In the genomic region with DNA sequence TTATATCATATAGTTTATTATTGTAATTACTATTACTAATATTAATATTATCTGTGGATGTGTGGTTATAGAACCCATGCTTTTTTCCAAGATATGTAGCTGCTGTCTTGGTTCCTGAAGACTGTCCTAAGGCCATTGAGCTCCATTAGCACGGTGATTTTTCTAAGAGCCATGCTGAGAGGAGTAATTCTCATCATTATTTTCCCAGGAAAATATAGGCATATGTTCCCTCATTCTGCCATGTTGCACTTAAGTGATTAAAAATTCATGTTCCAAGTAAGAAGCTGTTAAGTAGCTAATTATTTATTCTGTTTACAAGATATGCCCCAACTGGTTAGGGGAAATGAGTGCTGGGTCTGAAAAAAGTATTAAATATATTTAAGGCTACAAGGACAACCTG, we compare ENCODE assay signal across 26 mouse cellular contexts.
DNase-seq lines count a peak whose midpoint lies in the region; ATAC-seq and TF ChIP-seq lines count a peak whose summit lies in the region.
"Had no signal": no experiment of that assay in that cellular context is flagged by ENCODE, and none has a peak within 500 bp of the region (broad histone marks: within the 10 kb centered on the region; RNA-seq: fewer than 3 reads in every experiment).

No protein-coding gene starts in this region.

- H3K9me3 ChIP-seq in forebrain, embryonic 13.5 days (replicated peaks): no peaks in the 10 kb centered on the region
- H3K9me3 ChIP-seq in forebrain, embryonic 11.5 days (ENCODE audit: control insufficient read depth, low read length): no peaks in the 10 kb centered on the region
- H3K9me3 ChIP-seq in forebrain, embryonic 15.5 days: no peaks in the 10 kb centered on the region
- H3K9me3 ChIP-seq in forebrain, postnatal 0 days (ENCODE audit: low read length): no peaks in the 10 kb centered on the region
- no peaks in the 10 kb centered on the region for H3K9me3 ChIP-seq in hindbrain, postnatal 0 days (ENCODE audit: low read length)
- no peaks in the 10 kb centered on the region for H3K9me3 ChIP-seq in hindbrain, embryonic 12.5 days (replicated peaks)
- H3K9me3 ChIP-seq: embryonic facial prominence, embryonic 13.5 days; embryonic facial prominence, embryonic 15.5 days; G1E had no signal

- H3K27ac ChIP-seq in forebrain, embryonic 13.5 days: no peak overlapping the region
- H3K27ac ChIP-seq in forebrain, embryonic 11.5 days (ENCODE audit: low read depth, low read length): no peak overlapping the region
- H3K27ac ChIP-seq in forebrain, embryonic 15.5 days (replicated peaks): no peak overlapping the region
- no peak overlapping the region for H3K27ac ChIP-seq in forebrain, postnatal 0 days (ENCODE audit: low read depth, low read length)
- H3K27ac ChIP-seq in hindbrain, postnatal 0 days: no peak overlapping the region
- no peak overlapping the region for H3K27ac ChIP-seq in hindbrain, embryonic 12.5 days
- H3K27ac ChIP-seq: embryonic facial prominence, embryonic 13.5 days; embryonic facial prominence, embryonic 15.5 days had no signal

- no peak overlapping the region for H3K9ac ChIP-seq in forebrain, embryonic 13.5 days
- H3K9ac ChIP-seq in forebrain, embryonic 11.5 days (ENCODE audit: low read length): no peak overlapping the region
- no peak overlapping the region for H3K9ac ChIP-seq in forebrain, embryonic 15.5 days (replicated peaks)
- H3K9ac ChIP-seq in forebrain, postnatal 0 days: no peak overlapping the region
- H3K9ac ChIP-seq in hindbrain, postnatal 0 days (replicated peaks; ENCODE audit: low read length): no peak overlapping the region
- no peak overlapping the region for H3K9ac ChIP-seq in hindbrain, embryonic 12.5 days
- H3K9ac ChIP-seq: embryonic facial prominence, embryonic 13.5 days; embryonic facial prominence, embryonic 15.5 days had no signal

- no peak overlapping the region for H3K4me3 ChIP-seq in forebrain, embryonic 13.5 days
- H3K4me3 ChIP-seq in forebrain, embryonic 11.5 days (ENCODE audit: low read depth, low read length): no peak overlapping the region
- H3K4me3 ChIP-seq in forebrain, embryonic 15.5 days: no peak overlapping the region
- H3K4me3 ChIP-seq in forebrain, postnatal 0 days (ENCODE audit: low read depth, low read length): no peak overlapping the region
- no peak overlapping the region for H3K4me3 ChIP-seq in hindbrain, postnatal 0 days (ENCODE audit: low read length)
- H3K4me3 ChIP-seq in hindbrain, embryonic 12.5 days: no peak overlapping the region
- H3K4me3 ChIP-seq: embryonic facial prominence, embryonic 13.5 days; embryonic facial prominence, embryonic 15.5 days; erythroblast, embryonic 14.5 days had no signal

- no peak for TF ChIP-seq POLR2A in brain, embryonic 14.5 days (IDR thresholded peaks at IDR 0.05; ENCODE audit: borderline replicate concordance, extremely low read depth, insufficient read depth, insufficient read length, poor library complexity, severe bottlenecking)

- no peak overlapping the region for H3K4me2 ChIP-seq in forebrain, embryonic 13.5 days
- no peak overlapping the region for H3K4me2 ChIP-seq in forebrain, embryonic 11.5 days (ENCODE audit: low read depth, low read length, severe bottlenecking)
- no peak overlapping the region for H3K4me2 ChIP-seq in forebrain, embryonic 15.5 days (replicated peaks)
- no peak overlapping the region for H3K4me2 ChIP-seq in forebrain, postnatal 0 days (ENCODE audit: low read depth)
- H3K4me2 ChIP-seq in hindbrain, postnatal 0 days (ENCODE audit: low read depth, low read length): no peak overlapping the region
- no peak overlapping the region for H3K4me2 ChIP-seq in hindbrain, embryonic 12.5 days (replicated peaks)
- H3K4me2 ChIP-seq: embryonic facial prominence, embryonic 13.5 days; embryonic facial prominence, embryonic 15.5 days had no signal

- ATAC-seq in forebrain, embryonic 13.5 days: peak; percentile 57; the same call in 1 of the 2 replicates
- ATAC-seq in forebrain, embryonic 11.5 days (replicated peaks; ENCODE audit: low FRiP score): no peak
- ATAC-seq in forebrain, embryonic 15.5 days (replicated peaks): 0 out of 2 replicates have a peak, but pooled peaks have one; percentile 35
- no peak for ATAC-seq in forebrain, postnatal 0 days
- no peak for ATAC-seq in hindbrain, postnatal 0 days
- ATAC-seq in hindbrain, embryonic 12.5 days (ENCODE audit: low FRiP score): no peak
- ATAC-seq: activated CD4-positive, CD25-positive, alpha-beta regulatory T cell, adult 4 months; CD4-positive, CD25-positive, alpha-beta regulatory T cell, adult 4 months; Patski had no signal

- 61% methylated on average over 1 of the region's 1 CpGs for WGBS in forebrain, embryonic 13.5 days
- 80% methylated on average over 1 of the region's 1 CpGs for WGBS in forebrain, embryonic 11.5 days
- WGBS in forebrain, embryonic 15.5 days: 40% methylated on average over 1 of the region's 1 CpGs
- WGBS in forebrain, postnatal 0 days: 39% methylated on average over 1 of the region's 1 CpGs
- WGBS in hindbrain, postnatal 0 days: 23% methylated on average over 1 of the region's 1 CpGs
- WGBS in hindbrain, embryonic 12.5 days: 59% methylated on average over 1 of the region's 1 CpGs

- no peak for TF ChIP-seq CTCF in forebrain, postnatal 0 days (IDR thresholded peaks at IDR 0.05; ENCODE audit: low read depth)
- TF ChIP-seq CTCF in hindbrain, postnatal 0 days (IDR thresholded peaks at IDR 0.05; ENCODE audit: low read depth): no peak
- TF ChIP-seq CTCF in brain, embryonic 14.5 days (IDR thresholded peaks at IDR 0.05; ENCODE audit: borderline replicate concordance, extremely low read depth, insufficient read depth, insufficient read length): no peak

- no peaks in the 10 kb centered on the region for H3K27me3 ChIP-seq in forebrain, embryonic 13.5 days
- H3K27me3 ChIP-seq in forebrain, embryonic 11.5 days (ENCODE audit: control insufficient read depth, insufficient read depth, low read length): no peaks in the 10 kb centered on the region
- H3K27me3 ChIP-seq in forebrain, embryonic 15.5 days: no peaks in the 10 kb centered on the region
- no peaks in the 10 kb centered on the region for H3K27me3 ChIP-seq in forebrain, postnatal 0 days (ENCODE audit: insufficient read depth, low read length)
- no peaks in the 10 kb centered on the region for H3K27me3 ChIP-seq in hindbrain, postnatal 0 days (ENCODE audit: insufficient read depth, low read length)
- H3K27me3 ChIP-seq in hindbrain, embryonic 12.5 days: no peaks in the 10 kb centered on the region
- H3K27me3 ChIP-seq: CH12.LX; embryonic facial prominence, embryonic 13.5 days; embryonic facial prominence, embryonic 15.5 days; Patski had no signal

- DNase-seq in forebrain, embryonic 11.5 days (ENCODE audit: low spot score): no peak
- no peak for DNase-seq in forebrain, postnatal 0 days
- DNase-seq in hindbrain, postnatal 0 days (ENCODE audit: low spot score): peak; percentile 1
- DNase-seq in brain, embryonic 14.5 days (ENCODE audit: low read depth): peak; percentile 72
- DNase-seq: adrenal gland, adult 8-10 months; adrenal gland, postnatal 14 days; adrenal gland, postnatal 36 days; B cell, adult 2 months; cerebellum, adult 11 months; cerebellum, adult 18-20 months; cerebellum, adult 8-10 months; cerebellum, adult 9-11 months; cerebellum, postnatal 14 days; cerebellum, postnatal 36 days; embryo, embryonic 11 days had no signal

- H3K36me3 ChIP-seq in forebrain, embryonic 13.5 days (ENCODE audit: poor library complexity, severe bottlenecking): no peaks in the 10 kb centered on the region
- H3K36me3 ChIP-seq in forebrain, embryonic 11.5 days (ENCODE audit: control insufficient read depth, insufficient read depth, low read length): no peaks in the 10 kb centered on the region
- H3K36me3 ChIP-seq in forebrain, embryonic 15.5 days: no peaks in the 10 kb centered on the region
- H3K36me3 ChIP-seq in forebrain, postnatal 0 days (ENCODE audit: insufficient read depth): no peaks in the 10 kb centered on the region
- H3K36me3 ChIP-seq in hindbrain, postnatal 0 days (ENCODE audit: insufficient read depth, low read length): no peaks in the 10 kb centered on the region
- no peaks in the 10 kb centered on the region for H3K36me3 ChIP-seq in hindbrain, embryonic 12.5 days
- H3K36me3 ChIP-seq: embryonic facial prominence, embryonic 13.5 days; embryonic facial prominence, embryonic 15.5 days; G1E had no signal

- no peaks in the 10 kb centered on the region for H3K4me1 ChIP-seq in forebrain, embryonic 13.5 days
- no peaks in the 10 kb centered on the region for H3K4me1 ChIP-seq in forebrain, embryonic 11.5 days (replicated peaks; ENCODE audit: control insufficient read depth, insufficient read depth, low read length)
- 0 out of 2 replicates have a peak, but pooled peaks cover 3% of the 10 kb centered on the region for H3K4me1 ChIP-seq in forebrain, embryonic 15.5 days
- no peaks in the 10 kb centered on the region for H3K4me1 ChIP-seq in forebrain, postnatal 0 days (ENCODE audit: insufficient read depth)
- H3K4me1 ChIP-seq in hindbrain, postnatal 0 days (ENCODE audit: insufficient read depth, low read length): no peaks in the 10 kb centered on the region
- no peaks in the 10 kb centered on the region for H3K4me1 ChIP-seq in hindbrain, embryonic 12.5 days
- H3K4me1 ChIP-seq: embryonic facial prominence, embryonic 13.5 days; embryonic facial prominence, embryonic 15.5 days had no signal

Comparison
In these comparisons a context has a peak if more than half of its experiments do, and no peak if none do; other contexts are left out.
1. ATAC-seq: peak in forebrain, embryonic 13.5 days (single experiment) and forebrain, embryonic 15.5 days (single experiment); none in forebrain, embryonic 11.5 days (single experiment), forebrain, postnatal 0 days (single experiment), hindbrain, postnatal 0 days (single experiment) and hindbrain, embryonic 12.5 days (single experiment).
2. DNase-seq: peak in hindbrain, postnatal 0 days (single experiment) and brain, embryonic 14.5 days (single experiment); none in forebrain, embryonic 11.5 days (single experiment) and forebrain, postnatal 0 days (single experiment).